Mouse (Mus musculus): ENCODE measurements around the gene Pafah1b1. TPM values are rescaled to one million over a fixed set of nuclear protein-coding genes. Genes with fewer than 3 reads are reported as not detected.
A peak's percentile ranks its signal among the peaks of the same experiment; 100 is the strongest.

Pafah1b1 gene
- polyA plus RNA-seq, 1 experiment from 2014 or later, result 61.8 TPM

DNA sequence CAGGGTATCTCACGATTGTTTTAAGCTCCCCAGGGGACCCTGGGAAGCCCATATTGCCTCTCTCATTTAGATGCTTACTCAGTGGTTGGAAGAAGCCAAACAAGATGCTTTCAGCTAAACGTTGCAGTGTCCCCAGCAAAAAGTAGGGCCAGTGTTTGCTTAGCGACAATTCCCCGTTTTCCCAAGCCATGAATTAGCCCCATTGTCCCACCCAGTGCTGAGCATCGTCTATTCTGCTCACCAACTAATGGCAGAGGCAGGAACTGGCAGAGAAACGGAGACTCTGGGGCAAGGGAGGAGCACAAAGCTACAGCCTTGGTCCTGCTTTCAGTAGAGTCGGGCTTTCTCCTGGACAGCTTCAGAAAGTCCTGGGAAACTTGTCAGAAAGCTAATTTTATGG, 10.4 kb upstream of the Pafah1b1 start:
- no peak overlapping the region for H3K4me2 ChIP-seq (ENCODE audit: low read length)
- H3K4me3 ChIP-seq (ENCODE audit: low read depth, low read length), result no peak overlapping the region
- H3K4me1 ChIP-seq (replicated peaks; ENCODE audit: control insufficient read depth, insufficient read depth, low read length), result no peaks in the 10 kb centered on the region

GRCm38 (mm10) chr11:74725181-74725580, 711 bp upstream of the Pafah1b1 start:
- Histone ChIP-seq H3K27ac (ENCODE audit: low read depth) (no peak overlapping the region; the same call in 1 of the 2 replicates), H3K9me3 (ENCODE audit: control insufficient read depth, low read length) (no peaks in the 10 kb centered on the region), H3K36me3 (ENCODE audit: control insufficient read depth, insufficient read depth, low read length) (no peaks in the 10 kb centered on the region), H3K27me3 (replicated peaks; ENCODE audit: control insufficient read depth, insufficient read depth, low read length) (no peaks in the 10 kb centered on the region), H3K9ac (ENCODE audit: low read length) (peak overlapping the region; percentile 94), H3K4me1 (replicated peaks; ENCODE audit: control insufficient read depth, insufficient read depth, low read length) (peaks cover 13% of the 10 kb centered on the region), H3K4me2 (ENCODE audit: low read length) (peak overlapping the region; percentile 52), H3K4me3 (ENCODE audit: low read depth, low read length) (peak overlapping the region; percentile 98; the same call in 1 of the 2 replicates)
- DNase-seq (ENCODE audit: low spot score), result no peak
- WGBS, result 66% methylated on average over 5 of the region's 5 CpGs
- ATAC-seq (replicated peaks; ENCODE audit: low FRiP score, low TSS enrichment, low read depth), result no peak

More for the DNA sequence above, 10.4 kb upstream of the Pafah1b1 start:
- WGBS, result 20% methylated on average over 7 of the region's 7 CpGs
- no peak overlapping the region for H3K27ac ChIP-seq (ENCODE audit: low read depth)
- H3K9ac ChIP-seq (ENCODE audit: low read length), result no peak overlapping the region
- H3K9me3 ChIP-seq (ENCODE audit: control insufficient read depth, low read length), result no peaks in the 10 kb centered on the region
- ATAC-seq (replicated peaks; ENCODE audit: low FRiP score, low TSS enrichment, low read depth) (no peak), DNase-seq (ENCODE audit: low spot score) (no peak)
- no peaks in the 10 kb centered on the region for H3K36me3 ChIP-seq (ENCODE audit: control insufficient read depth, insufficient read depth, low read length)
- no peaks in the 10 kb centered on the region for H3K27me3 ChIP-seq (replicated peaks; ENCODE audit: control insufficient read depth, insufficient read depth, low read length)

DNA sequence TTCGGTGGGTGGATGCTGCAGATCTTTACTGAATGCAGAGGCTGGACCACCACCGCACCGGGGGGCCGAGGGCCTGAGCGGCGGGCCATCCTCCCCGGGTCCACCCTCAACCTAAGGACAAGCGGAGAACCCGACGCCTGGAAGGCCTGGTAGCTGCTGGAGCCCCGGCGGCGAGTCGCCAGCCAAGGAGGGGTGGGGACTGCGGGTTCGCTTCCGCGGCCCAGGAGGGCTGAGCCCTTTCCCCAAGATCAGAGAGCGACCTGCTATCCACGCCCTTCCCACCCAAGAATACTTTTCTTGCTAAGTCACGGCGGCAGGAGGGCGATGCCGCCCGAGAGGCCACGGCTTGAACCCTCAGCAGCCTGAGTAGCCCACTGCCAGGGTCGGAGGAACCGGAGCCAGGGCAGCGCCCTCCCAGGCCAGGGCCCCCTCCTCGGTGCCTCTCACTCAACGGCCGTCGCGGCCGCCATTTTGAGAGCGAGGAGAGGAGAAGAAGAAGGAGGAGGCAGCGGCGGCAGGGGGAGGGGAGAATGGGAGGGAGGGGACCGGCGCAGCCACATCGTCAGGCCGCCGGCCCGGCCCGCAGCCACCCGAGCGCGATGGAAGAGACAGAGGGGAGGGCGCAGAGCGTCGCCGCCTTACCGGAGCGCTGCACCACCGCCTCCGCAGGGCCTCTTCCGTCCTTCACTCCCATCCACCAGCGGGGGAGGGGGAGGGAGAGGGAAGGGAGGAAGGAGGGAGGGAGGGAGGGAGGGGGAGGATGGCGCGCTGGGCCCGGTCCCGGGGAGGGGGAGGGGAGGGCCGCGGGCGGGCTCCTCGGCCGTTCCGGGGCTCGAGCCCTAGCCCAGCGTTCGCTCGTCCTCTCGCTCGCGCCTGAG, 874 bp downstream of the Pafah1b1 start:
- Histone ChIP-seq H3K36me3 (ENCODE audit: control insufficient read depth, insufficient read depth, low read length) (no peaks in the 10 kb centered on the region), H3K9me3 (ENCODE audit: control insufficient read depth, low read length) (no peaks in the 10 kb centered on the region), H3K27me3 (replicated peaks; ENCODE audit: control insufficient read depth, insufficient read depth, low read length) (no peaks in the 10 kb centered on the region), H3K4me2 (ENCODE audit: low read length) (peak overlapping the region; percentile 89), H3K4me1 (replicated peaks; ENCODE audit: control insufficient read depth, insufficient read depth, low read length) (peaks cover 15% of the 10 kb centered on the region), H3K27ac (ENCODE audit: low read depth) (peak overlapping the region; percentile 99), H3K4me3 (ENCODE audit: low read depth, low read length) (peak overlapping the region; percentile 98), H3K9ac (ENCODE audit: low read length) (peak overlapping the region; percentile 94)
- WGBS, result under 1% methylated on average over 48 of the region's 75 CpGs
- DNase-seq (ENCODE audit: low spot score) (peak; percentile 93), ATAC-seq (replicated peaks; ENCODE audit: low FRiP score, low TSS enrichment, low read depth) (peak; percentile 85)

GRCm38 (mm10) chr11:74721971-74722370, 2.5 kb downstream of the Pafah1b1 start:
- peaks cover 15% of the 10 kb centered on the region for H3K4me1 ChIP-seq (replicated peaks; ENCODE audit: control insufficient read depth, insufficient read depth, low read length)
- DNase-seq (ENCODE audit: low spot score) (no peak), ATAC-seq (replicated peaks; ENCODE audit: low FRiP score, low TSS enrichment, low read depth) (no peak)
- no peaks in the 10 kb centered on the region for H3K27me3 ChIP-seq (replicated peaks; ENCODE audit: control insufficient read depth, insufficient read depth, low read length)
- H3K4me3 ChIP-seq (ENCODE audit: low read depth, low read length), result peak overlapping the region; percentile 27
- WGBS, result 49% methylated on average over 3 of the region's 3 CpGs
- no peak overlapping the region for H3K27ac ChIP-seq (ENCODE audit: low read depth)
- no peaks in the 10 kb centered on the region for H3K36me3 ChIP-seq (ENCODE audit: control insufficient read depth, insufficient read depth, low read length)
- no peaks in the 10 kb centered on the region for H3K9me3 ChIP-seq (ENCODE audit: control insufficient read depth, low read length)
- H3K9ac ChIP-seq (ENCODE audit: low read length), result peak overlapping the region; percentile 16; the same call in 1 of the 2 replicates
- H3K4me2 ChIP-seq (ENCODE audit: low read length), result peak overlapping the region; percentile 89

DNA sequence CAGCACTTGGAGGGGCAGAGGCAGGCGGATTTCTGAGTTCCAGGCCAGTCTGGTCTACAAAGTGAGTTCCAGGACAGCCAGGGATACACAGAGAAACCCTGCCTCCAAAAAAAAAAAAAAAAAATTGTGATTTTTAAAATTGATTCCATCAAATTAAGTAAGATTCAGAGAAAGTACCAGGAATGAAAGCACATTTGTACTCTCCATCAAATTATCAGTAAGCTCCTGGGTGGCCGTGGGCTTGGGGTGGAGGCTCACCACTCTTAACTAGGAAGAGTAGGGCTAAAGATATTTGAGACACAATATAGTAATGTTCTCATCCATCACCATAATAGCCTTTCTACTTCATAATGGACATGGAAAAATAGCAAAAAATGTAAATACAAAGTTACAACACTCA, 3.3 kb downstream of the Pafah1b1 start:
- Histone ChIP-seq H3K36me3 (ENCODE audit: control insufficient read depth, insufficient read depth, low read length) (no peaks in the 10 kb centered on the region), H3K4me2 (ENCODE audit: low read length) (peak overlapping the region; percentile 89; the same call in 1 of the 2 replicates)
- WGBS, result 68% methylated on average over 2 of the region's 2 CpGs

DNA sequence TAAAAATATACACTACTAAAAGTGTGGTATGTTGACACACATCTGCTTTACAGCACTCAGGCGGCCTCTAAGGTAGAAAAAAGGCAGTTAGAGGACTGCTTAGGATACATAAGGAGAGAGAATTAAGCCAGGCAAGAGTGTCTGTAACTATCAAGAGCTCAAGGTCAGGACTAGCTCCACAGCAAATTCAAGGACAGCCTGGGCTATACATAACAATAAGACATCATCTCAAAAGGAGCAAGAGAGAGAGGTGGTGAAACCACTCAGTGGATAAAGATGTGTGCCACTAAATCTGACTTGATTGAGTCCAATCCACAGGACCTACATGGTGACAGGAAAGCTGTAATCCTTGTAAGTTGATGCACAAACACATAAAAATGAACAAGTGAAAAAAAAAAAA, 3.8 kb downstream of the Pafah1b1 start:
- H3K9ac ChIP-seq (ENCODE audit: low read length), result no peak overlapping the region
- WGBS, result 50% methylated on average over 1 of the region's 1 CpGs
- no peaks in the 10 kb centered on the region for H3K9me3 ChIP-seq (ENCODE audit: control insufficient read depth, low read length)
- DNase-seq (ENCODE audit: low spot score) (no peak), ATAC-seq (replicated peaks; ENCODE audit: low FRiP score, low TSS enrichment, low read depth) (no peak)
- H3K27me3 ChIP-seq (replicated peaks; ENCODE audit: control insufficient read depth, insufficient read depth, low read length), result no peaks in the 10 kb centered on the region
- H3K27ac ChIP-seq (ENCODE audit: low read depth), result no peak overlapping the region
- H3K4me2 ChIP-seq (ENCODE audit: low read length), result peak overlapping the region; percentile 20
- peaks cover 15% of the 10 kb centered on the region for H3K4me1 ChIP-seq (replicated peaks; ENCODE audit: control insufficient read depth, insufficient read depth, low read length)
- no peaks in the 10 kb centered on the region for H3K36me3 ChIP-seq (ENCODE audit: control insufficient read depth, insufficient read depth, low read length)
- no peak overlapping the region for H3K4me3 ChIP-seq (ENCODE audit: low read depth, low read length)

More for the DNA sequence above, 3.3 kb downstream of the Pafah1b1 start:
- Histone ChIP-seq H3K4me1 (replicated peaks; ENCODE audit: control insufficient read depth, insufficient read depth, low read length) (peaks cover 15% of the 10 kb centered on the region), H3K27me3 (replicated peaks; ENCODE audit: control insufficient read depth, insufficient read depth, low read length) (no peaks in the 10 kb centered on the region), H3K9ac (ENCODE audit: low read length) (no peak overlapping the region), H3K4me3 (ENCODE audit: low read depth, low read length) (no peak overlapping the region), H3K27ac (ENCODE audit: low read depth) (no peak overlapping the region), H3K9me3 (ENCODE audit: control insufficient read depth, low read length) (no peaks in the 10 kb centered on the region)
- no peak for DNase-seq (ENCODE audit: low spot score)
- no peak for ATAC-seq (replicated peaks; ENCODE audit: low FRiP score, low TSS enrichment, low read depth)

DNA sequence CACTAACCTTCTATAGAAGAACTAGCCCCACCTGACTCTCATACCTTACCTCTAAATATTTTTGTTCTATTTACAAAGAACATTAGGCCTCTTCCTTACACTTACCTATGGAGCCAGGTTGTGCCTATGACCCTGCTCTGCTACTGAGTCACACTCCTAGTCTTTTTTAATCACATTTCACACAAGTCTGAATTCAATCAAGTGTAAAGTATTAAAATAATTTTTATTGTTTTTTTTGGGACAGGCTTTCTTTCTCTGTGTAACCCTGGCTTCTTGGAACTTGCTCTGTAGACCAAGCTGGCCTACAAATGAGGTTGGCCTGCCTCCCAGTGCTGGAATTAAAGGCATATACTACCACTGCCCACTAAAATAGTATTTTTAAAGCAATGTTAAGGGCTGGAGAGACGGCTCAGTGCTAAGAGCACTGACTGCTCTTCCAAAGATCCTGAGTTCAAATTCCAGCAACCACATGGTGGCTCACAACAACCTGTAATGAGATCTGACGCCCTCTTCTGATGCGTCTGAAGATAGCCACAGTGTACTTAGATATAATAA, 8.4 kb downstream of the Pafah1b1 start:
- H3K4me1 ChIP-seq (replicated peaks; ENCODE audit: control insufficient read depth, insufficient read depth, low read length), result peaks cover 6% of the 10 kb centered on the region
- H3K9me3 ChIP-seq (ENCODE audit: control insufficient read depth, low read length), result no peaks in the 10 kb centered on the region
- H3K27ac ChIP-seq (ENCODE audit: low read depth), result no peak overlapping the region
- ATAC-seq (replicated peaks; ENCODE audit: low FRiP score, low TSS enrichment, low read depth), result no peak
- H3K36me3 ChIP-seq (ENCODE audit: control insufficient read depth, insufficient read depth, low read length), result no peaks in the 10 kb centered on the region
- 87% methylated on average over 3 of the region's 3 CpGs for WGBS
- no peak overlapping the region for H3K9ac ChIP-seq (ENCODE audit: low read length)
- H3K4me2 ChIP-seq (ENCODE audit: low read length), result no peak overlapping the region
- DNase-seq (ENCODE audit: low spot score), result no peak
- no peaks in the 10 kb centered on the region for H3K27me3 ChIP-seq (replicated peaks; ENCODE audit: control insufficient read depth, insufficient read depth, low read length)
- no peak overlapping the region for H3K4me3 ChIP-seq (ENCODE audit: low read depth, low read length)

GRCm38 (mm10) chr11:74710671-74711070, 13.8 kb downstream of the Pafah1b1 start:
- ATAC-seq (replicated peaks; ENCODE audit: low FRiP score, low TSS enrichment, low read depth), result no peak
- no peaks in the 10 kb centered on the region for H3K36me3 ChIP-seq (ENCODE audit: control insufficient read depth, insufficient read depth, low read length)
- no peak overlapping the region for H3K27ac ChIP-seq (ENCODE audit: low read depth)
- H3K9ac ChIP-seq (ENCODE audit: low read length), result no peak overlapping the region
- H3K27me3 ChIP-seq (replicated peaks; ENCODE audit: control insufficient read depth, insufficient read depth, low read length), result no peaks in the 10 kb centered on the region
- 93% methylated on average over 1 of the region's 1 CpGs for WGBS
- no peak overlapping the region for H3K4me2 ChIP-seq (ENCODE audit: low read length)
- H3K4me3 ChIP-seq (ENCODE audit: low read depth, low read length), result no peak overlapping the region
- H3K4me1 ChIP-seq (replicated peaks; ENCODE audit: control insufficient read depth, insufficient read depth, low read length), result no peaks in the 10 kb centered on the region
- no peak for DNase-seq (ENCODE audit: low spot score)
- no peaks in the 10 kb centered on the region for H3K9me3 ChIP-seq (ENCODE audit: control insufficient read depth, low read length)

Data from intestine, embryonic 14.5 days (tissue).